Mouse (Mus musculus): ENCODE results near the gene Prima1. TPM values are rescaled to one million over a fixed set of nuclear protein-coding genes. Genes with fewer than 3 reads are reported as not detected.

Prima1 gene
- polyA plus RNA-seq, 1 experiment from 2014 or later: not detected

- Histone ChIP-seq H3K27ac (ENCODE audit: low read length) (no peak overlapping the region), H3K4me2 (ENCODE audit: low read depth, low read length) (no peak overlapping the region), H3K9ac (ENCODE audit: low read depth, low read length) (no peak overlapping the region), H3K27me3 (ENCODE audit: control insufficient read depth, insufficient read depth, low read depth, low read length) (no peaks in the 10 kb centered on the region), H3K9me3 (replicated peaks; ENCODE audit: control insufficient read depth, low read length) (no peaks in the 10 kb centered on the region), H3K4me1 (ENCODE audit: control insufficient read depth, low read depth, low read length) (no peaks in the 10 kb centered on the region), H3K4me3 (ENCODE audit: low read depth, low read length) (no peak overlapping the region), H3K36me3 (ENCODE audit: control insufficient read depth, insufficient read depth) (no peaks in the 10 kb centered on the region)
- no peak for ATAC-seq (ENCODE audit: low read depth)
- 61% methylated on average over 2 of the region's 2 CpGs for WGBS (ENCODE audit: insufficient replicate concordance)
Measured at GRCm38 (mm10) chr12:103213591-103213990, 28.4 kb downstream of the Prima1 start.

GRCm38 (mm10) chr12:103211078-103211477 is 30.9 kb downstream of the Prima1 start:
- H3K9me3 ChIP-seq (replicated peaks; ENCODE audit: control insufficient read depth, low read length): no peaks in the 10 kb centered on the region
- 26% methylated on average over 5 of the region's 5 CpGs for WGBS (ENCODE audit: insufficient replicate concordance)
- no peaks in the 10 kb centered on the region for H3K36me3 ChIP-seq (ENCODE audit: control insufficient read depth, insufficient read depth)
- H3K4me3 ChIP-seq (ENCODE audit: low read depth, low read length): no peak overlapping the region
- H3K27me3 ChIP-seq (ENCODE audit: control insufficient read depth, insufficient read depth, low read depth, low read length): no peaks in the 10 kb centered on the region
- H3K9ac ChIP-seq (ENCODE audit: low read depth, low read length): no peak overlapping the region
- ATAC-seq (ENCODE audit: low read depth): no peak
- no peak overlapping the region for H3K4me2 ChIP-seq (ENCODE audit: low read depth, low read length)
- H3K4me1 ChIP-seq (ENCODE audit: control insufficient read depth, low read depth, low read length): no peaks in the 10 kb centered on the region
- no peak overlapping the region for H3K27ac ChIP-seq (ENCODE audit: low read length)

DNA sequence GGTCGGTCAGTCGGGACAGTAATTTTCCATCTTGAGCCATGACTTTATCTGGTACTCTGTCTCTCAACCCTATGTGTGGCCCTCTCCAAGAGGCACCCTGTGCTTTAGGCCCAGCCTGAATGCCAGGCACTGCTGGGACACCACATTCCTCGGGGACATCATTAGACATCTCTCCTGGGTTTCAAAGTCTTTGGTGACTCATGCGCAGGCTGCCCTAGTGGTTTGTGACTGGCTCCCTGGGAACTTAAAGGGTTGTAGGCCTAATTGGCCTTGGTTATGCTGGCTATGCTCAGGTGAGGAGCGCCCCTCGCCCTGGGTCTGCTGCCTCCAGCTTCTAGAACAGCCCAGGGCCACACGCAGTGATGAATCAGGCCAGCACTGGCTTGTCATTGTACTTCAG is 32.4 kb downstream of the Prima1 start:
- Histone ChIP-seq H3K4me3 (ENCODE audit: low read depth, low read length) (no peak overlapping the region), H3K27me3 (ENCODE audit: control insufficient read depth, insufficient read depth, low read depth, low read length) (no peaks in the 10 kb centered on the region), H3K36me3 (ENCODE audit: control insufficient read depth, insufficient read depth) (no peaks in the 10 kb centered on the region), H3K4me2 (ENCODE audit: low read depth, low read length) (no peak overlapping the region), H3K4me1 (ENCODE audit: control insufficient read depth, low read depth, low read length) (no peaks in the 10 kb centered on the region), H3K27ac (ENCODE audit: low read length) (no peak overlapping the region), H3K9ac (ENCODE audit: low read depth, low read length) (no peak overlapping the region), H3K9me3 (replicated peaks; ENCODE audit: control insufficient read depth, low read length) (no peaks in the 10 kb centered on the region)
- 75% methylated on average over 7 of the region's 7 CpGs for WGBS (ENCODE audit: insufficient replicate concordance)
- no peak for ATAC-seq (ENCODE audit: low read depth)

DNA sequence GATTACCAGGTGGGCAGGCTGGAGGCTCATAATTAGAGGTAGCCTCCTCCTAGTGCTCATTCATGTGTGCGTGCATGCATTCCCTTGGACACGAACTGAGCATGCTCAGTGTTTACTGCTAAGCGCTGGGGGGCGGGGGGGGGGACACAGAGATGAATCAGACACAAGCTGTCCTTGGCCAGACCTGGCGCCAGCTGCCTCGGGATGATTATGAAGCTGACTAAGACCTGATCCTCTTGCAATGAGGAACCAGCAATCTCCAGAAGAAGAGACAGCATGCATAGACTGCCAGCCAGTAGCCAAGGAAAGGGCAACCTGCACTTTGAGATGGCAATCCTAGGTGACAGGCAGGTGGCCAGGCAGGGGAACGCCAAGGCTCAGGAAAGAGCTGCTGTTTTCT is 36.4 kb downstream of the Prima1 start:
- ATAC-seq (ENCODE audit: low read depth): no peak
- no peaks in the 10 kb centered on the region for H3K9me3 ChIP-seq (replicated peaks; ENCODE audit: control insufficient read depth, low read length)

GRCm38 (mm10) chr12:103202592-103203544 is 39.1 kb downstream of the Prima1 start:
- Histone ChIP-seq H3K9me3 (replicated peaks; ENCODE audit: control insufficient read depth, low read length) (no peaks in the 10 kb centered on the region), H3K27me3 (ENCODE audit: control insufficient read depth, insufficient read depth, low read depth, low read length) (no peaks in the 10 kb centered on the region), H3K4me1 (ENCODE audit: control insufficient read depth, low read depth, low read length) (no peaks in the 10 kb centered on the region), H3K9ac (ENCODE audit: low read depth, low read length) (no peak overlapping the region), H3K4me2 (ENCODE audit: low read depth, low read length) (no peak overlapping the region), H3K27ac (ENCODE audit: low read length) (no peak overlapping the region), H3K4me3 (ENCODE audit: low read depth, low read length) (no peak overlapping the region), H3K36me3 (ENCODE audit: control insufficient read depth, insufficient read depth) (no peaks in the 10 kb centered on the region)
- no peak for ATAC-seq (ENCODE audit: low read depth)
- 33% methylated on average over 11 of the region's 11 CpGs for WGBS (ENCODE audit: insufficient replicate concordance)

More for the DNA sequence above, 36.4 kb downstream of the Prima1 start:
- H3K27ac ChIP-seq (ENCODE audit: low read length): no peak overlapping the region
- H3K9ac ChIP-seq (ENCODE audit: low read depth, low read length): no peak overlapping the region
- no peaks in the 10 kb centered on the region for H3K27me3 ChIP-seq (ENCODE audit: control insufficient read depth, insufficient read depth, low read depth, low read length)
- 52% methylated on average over 7 of the region's 7 CpGs for WGBS (ENCODE audit: insufficient replicate concordance)
- no peak overlapping the region for H3K4me2 ChIP-seq (ENCODE audit: low read depth, low read length)
- no peak overlapping the region for H3K4me3 ChIP-seq (ENCODE audit: low read depth, low read length)
- H3K36me3 ChIP-seq (ENCODE audit: control insufficient read depth, insufficient read depth): no peaks in the 10 kb centered on the region
- no peaks in the 10 kb centered on the region for H3K4me1 ChIP-seq (ENCODE audit: control insufficient read depth, low read depth, low read length)

DNA sequence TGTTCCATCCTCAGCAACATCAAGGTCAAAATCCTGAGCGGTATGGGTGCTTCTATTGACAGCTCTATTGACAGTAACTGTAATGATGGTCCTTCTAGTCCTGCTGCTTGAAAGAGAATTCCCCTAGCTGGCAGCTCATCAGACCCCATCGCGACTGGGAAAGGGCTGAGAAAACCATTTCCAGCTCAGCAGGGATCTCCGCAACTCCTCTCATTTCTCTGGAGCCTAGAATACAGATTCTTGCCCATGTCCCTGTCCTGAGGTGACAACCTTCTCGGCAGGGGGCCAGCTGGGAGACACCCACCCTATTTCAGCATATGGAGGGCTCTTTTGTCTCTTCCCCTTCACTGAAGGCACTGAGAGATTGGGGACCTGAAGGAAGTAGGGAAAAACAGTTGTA is 49.0 kb downstream of the Prima1 start:
- no peaks in the 10 kb centered on the region for H3K9me3 ChIP-seq (replicated peaks; ENCODE audit: control insufficient read depth, low read length)
- H3K9ac ChIP-seq (ENCODE audit: low read depth, low read length): no peak overlapping the region
- ATAC-seq (ENCODE audit: low read depth): no peak
- no peak overlapping the region for H3K4me3 ChIP-seq (ENCODE audit: low read depth, low read length)
- no peaks in the 10 kb centered on the region for H3K4me1 ChIP-seq (ENCODE audit: control insufficient read depth, low read depth, low read length)
- H3K36me3 ChIP-seq (ENCODE audit: control insufficient read depth, insufficient read depth): no peaks in the 10 kb centered on the region
- 45% methylated on average over 5 of the region's 5 CpGs for WGBS (ENCODE audit: insufficient replicate concordance)
- no peak overlapping the region for H3K27ac ChIP-seq (ENCODE audit: low read length)
- H3K27me3 ChIP-seq (ENCODE audit: control insufficient read depth, insufficient read depth, low read depth, low read length): no peaks in the 10 kb centered on the region
- no peak overlapping the region for H3K4me2 ChIP-seq (ENCODE audit: low read depth, low read length)

DNA sequence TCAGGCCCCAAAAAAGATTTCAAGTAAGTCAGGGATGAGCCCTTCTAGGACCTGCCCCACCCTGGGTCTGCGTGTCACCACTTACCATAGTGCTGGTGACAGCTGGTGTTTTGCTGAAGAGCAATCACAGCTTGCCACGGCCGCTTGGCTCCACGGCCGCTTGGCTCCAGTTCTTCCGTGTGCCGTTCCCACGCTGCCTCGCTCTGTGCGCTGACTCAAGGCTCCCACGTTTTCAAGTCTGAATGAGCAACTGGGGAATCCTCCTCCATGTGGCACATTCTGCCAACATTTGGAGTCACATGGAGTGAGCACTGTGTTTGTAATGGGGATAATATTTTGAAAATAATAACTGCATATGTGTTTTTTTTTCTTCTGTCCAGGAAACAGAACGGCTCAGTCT is 52.2 kb downstream of the Prima1 start:
- no peaks in the 10 kb centered on the region for H3K36me3 ChIP-seq (ENCODE audit: control insufficient read depth, insufficient read depth)
- no peaks in the 10 kb centered on the region for H3K4me1 ChIP-seq (ENCODE audit: control insufficient read depth, low read depth, low read length)
- ATAC-seq (ENCODE audit: low read depth): no peak
- no peaks in the 10 kb centered on the region for H3K9me3 ChIP-seq (replicated peaks; ENCODE audit: control insufficient read depth, low read length)
- H3K4me3 ChIP-seq (ENCODE audit: low read depth, low read length): no peak overlapping the region
- 79% methylated on average over 12 of the region's 12 CpGs for WGBS (ENCODE audit: insufficient replicate concordance)
- no peak overlapping the region for H3K9ac ChIP-seq (ENCODE audit: low read depth, low read length)
- H3K27ac ChIP-seq (ENCODE audit: low read length): no peak overlapping the region
- no peaks in the 10 kb centered on the region for H3K27me3 ChIP-seq (ENCODE audit: control insufficient read depth, insufficient read depth, low read depth, low read length)
- H3K4me2 ChIP-seq (ENCODE audit: low read depth, low read length): no peak overlapping the region

GRCm38 (mm10) chr12:103188223-103188622 is 53.7 kb downstream of the Prima1 start:
- Histone ChIP-seq H3K9ac (ENCODE audit: low read depth, low read length) (no peak overlapping the region), H3K36me3 (ENCODE audit: control insufficient read depth, insufficient read depth) (no peaks in the 10 kb centered on the region), H3K27me3 (ENCODE audit: control insufficient read depth, insufficient read depth, low read depth, low read length) (no peaks in the 10 kb centered on the region), H3K4me3 (ENCODE audit: low read depth, low read length) (no peak overlapping the region), H3K27ac (ENCODE audit: low read length) (no peak overlapping the region), H3K4me1 (ENCODE audit: control insufficient read depth, low read depth, low read length) (no peaks in the 10 kb centered on the region), H3K4me2 (ENCODE audit: low read depth, low read length) (no peak overlapping the region), H3K9me3 (replicated peaks; ENCODE audit: control insufficient read depth, low read length) (no peaks in the 10 kb centered on the region)
- no peak for ATAC-seq (ENCODE audit: low read depth)
- 53% methylated on average over 8 of the region's 8 CpGs for WGBS (ENCODE audit: insufficient replicate concordance)

- Histone ChIP-seq H3K9ac (ENCODE audit: low read depth, low read length) (no peak overlapping the region), H3K36me3 (ENCODE audit: control insufficient read depth, insufficient read depth) (no peaks in the 10 kb centered on the region), H3K9me3 (replicated peaks; ENCODE audit: control insufficient read depth, low read length) (no peaks in the 10 kb centered on the region), H3K4me2 (ENCODE audit: low read depth, low read length) (no peak overlapping the region), H3K27ac (ENCODE audit: low read length) (no peak overlapping the region), H3K4me1 (ENCODE audit: control insufficient read depth, low read depth, low read length) (no peaks in the 10 kb centered on the region), H3K4me3 (ENCODE audit: low read depth, low read length) (no peak overlapping the region), H3K27me3 (ENCODE audit: control insufficient read depth, insufficient read depth, low read depth, low read length) (no peaks in the 10 kb centered on the region)
- WGBS (ENCODE audit: insufficient replicate concordance): 69% methylated on average over 7 of the region's 7 CpGs
- no peak for ATAC-seq (ENCODE audit: low read depth)
Measured at GRCm38 (mm10) chr12:103187020-103187419, 54.9 kb downstream of the Prima1 start.

Measured in liver, embryonic 16.5 days (tissue).